Mouse (Mus musculus): Measurements from ENCODE around the gene Ifitm3. TPM values are rescaled to one million over a fixed set of nuclear protein-coding genes. Genes with fewer than 3 reads are reported as not detected.
"Not testable (repeated sequence)": the region's sequence is repeated elsewhere in the genome, so short reads cannot be mapped to it uniquely, and the experiment has no call there.

The Ifitm3 gene
- total and polyA plus RNA-seq, 3 experiments = 115 to 274 (median 123) TPM

DNA sequence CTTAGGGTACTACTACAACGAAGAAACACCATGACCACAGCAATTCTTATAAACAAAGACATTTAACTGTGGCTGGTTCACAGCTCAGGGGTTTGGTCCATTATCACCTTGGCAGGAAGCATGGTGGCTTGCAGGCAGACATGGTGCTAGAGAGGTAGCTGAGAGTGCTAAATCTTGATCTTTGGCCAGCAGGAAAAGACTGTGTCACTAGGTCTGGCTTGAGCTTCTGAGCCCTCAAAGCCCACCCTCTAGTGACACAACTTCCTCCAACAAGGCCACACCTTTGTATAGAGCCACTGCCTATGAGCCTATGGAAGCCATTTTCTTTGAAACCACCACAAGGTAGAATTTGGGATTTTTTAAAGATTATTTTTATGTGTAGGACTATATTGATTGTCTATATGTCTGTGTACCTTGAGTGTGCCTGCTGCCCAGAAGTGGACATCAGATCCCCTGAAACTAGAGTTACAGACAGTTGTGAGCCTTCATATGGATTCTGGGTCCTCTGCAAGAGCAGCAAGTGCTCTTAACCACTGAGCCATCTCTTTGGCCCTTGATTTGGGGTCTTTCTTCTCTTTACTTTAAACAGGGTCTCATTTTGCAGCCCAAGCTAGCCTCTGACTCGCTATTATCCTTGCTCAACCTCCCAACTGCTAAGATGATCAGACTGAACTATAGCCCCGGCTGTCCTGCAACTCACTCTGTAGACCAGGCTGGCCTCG is 29.0 kb upstream of the Ifitm3 start:
- H3K4me1 ChIP-seq (ENCODE audit: control insufficient read depth, insufficient read depth, low read length) = peaks cover 4% of the 10 kb centered on the region
- no peak overlapping the region for H3K9ac ChIP-seq (ENCODE audit: low read depth, low read length)
- H3K27me3 ChIP-seq (ENCODE audit: control insufficient read depth, insufficient read depth, low read length) = no peaks in the 10 kb centered on the region
- TF ChIP-seq POLR2A (IDR thresholded peaks at IDR 0.05; ENCODE audit: insufficient read depth, low read depth, low read length) (no peak), EP300 (IDR thresholded peaks at IDR 0.05; ENCODE audit: insufficient read depth, low read depth, low read length) (no peak)
- intact Hi-C loops (cut with DNase I) = no loop called here
- H3K79me2 ChIP-seq (replicated peaks; ENCODE audit: control insufficient read depth, insufficient read depth, low read length) = no peaks in the 10 kb centered on the region
- DNase-seq = no peak
- H3K27ac ChIP-seq = no peak overlapping the region
- H3K36me3 ChIP-seq (ENCODE audit: control insufficient read depth, insufficient read depth, low read length) = no peaks in the 10 kb centered on the region; the same call in 1 of the 2 replicates
- no peak overlapping the region for H3K4me3 ChIP-seq
- WGBS = 93% methylated on average over 4 of the region's 4 CpGs

DNA sequence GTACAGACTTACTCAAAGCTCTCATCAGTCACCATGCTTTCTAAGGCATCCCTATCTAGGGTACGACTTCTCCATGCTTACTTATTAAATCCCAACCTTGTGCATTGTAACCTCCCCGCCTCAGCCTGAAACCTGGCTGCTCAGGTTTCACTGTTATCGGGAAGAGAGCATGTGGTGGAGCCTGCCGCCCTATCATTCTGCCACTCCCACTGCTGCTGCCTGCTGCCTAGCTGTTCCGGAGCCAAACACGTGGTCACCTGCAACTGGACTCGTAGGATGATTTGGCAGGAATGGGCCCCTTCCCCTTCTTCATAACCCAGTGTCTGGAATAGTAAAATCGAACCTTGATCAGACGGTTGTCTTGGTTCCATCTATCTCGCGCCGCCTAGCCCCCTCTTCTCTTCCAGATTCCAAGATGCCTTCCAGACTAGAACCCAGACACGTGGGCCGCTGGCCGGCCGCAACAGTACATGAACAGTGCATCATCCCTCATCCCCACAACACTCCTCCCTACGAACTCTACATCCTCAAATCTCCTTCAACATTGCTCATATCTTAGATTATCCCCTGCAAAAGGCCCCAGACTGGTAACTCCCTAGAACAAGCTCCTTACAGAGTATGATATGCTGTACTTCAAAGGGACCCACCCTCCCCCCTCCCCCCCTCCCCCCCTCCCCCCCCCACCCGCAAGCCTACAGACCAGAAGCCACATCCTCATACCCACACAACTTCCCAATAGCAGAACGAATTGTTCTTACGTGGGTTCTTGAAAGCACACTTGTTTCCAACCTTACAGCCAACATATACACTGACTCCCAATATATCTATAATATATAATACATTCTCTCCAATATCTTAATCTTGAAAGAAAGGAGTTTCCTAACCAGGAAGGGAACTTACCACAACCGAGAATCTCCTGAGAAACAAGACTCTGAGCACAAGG is 27.8 kb upstream of the Ifitm3 start:
- no peak for DNase-seq
- H3K27me3 ChIP-seq (ENCODE audit: control insufficient read depth, insufficient read depth, low read length) = no peaks in the 10 kb centered on the region
- no peak overlapping the region for H3K9ac ChIP-seq (ENCODE audit: low read depth, low read length)
- H3K36me3 ChIP-seq (ENCODE audit: control insufficient read depth, insufficient read depth, low read length) = no peaks in the 10 kb centered on the region; the same call in 1 of the 2 replicates
- H3K27ac ChIP-seq = no peak overlapping the region
- intact Hi-C loops (cut with DNase I) = no loop called here
- no peak for TF ChIP-seq CTCF (IDR thresholded peaks at IDR 0.05)
- TF ChIP-seq EP300 (IDR thresholded peaks at IDR 0.05; ENCODE audit: insufficient read depth, low read depth, low read length) = no peak
- no peak for TF ChIP-seq POLR2A (IDR thresholded peaks at IDR 0.05; ENCODE audit: insufficient read depth, low read depth, low read length)
- H3K4me1 ChIP-seq (ENCODE audit: control insufficient read depth, insufficient read depth, low read length) = peaks cover 4% of the 10 kb centered on the region
- no peak overlapping the region for H3K4me3 ChIP-seq
- 58% methylated on average over 20 of the region's 21 CpGs for WGBS
- H3K79me2 ChIP-seq (replicated peaks; ENCODE audit: control insufficient read depth, insufficient read depth, low read length) = no peaks in the 10 kb centered on the region

DNA sequence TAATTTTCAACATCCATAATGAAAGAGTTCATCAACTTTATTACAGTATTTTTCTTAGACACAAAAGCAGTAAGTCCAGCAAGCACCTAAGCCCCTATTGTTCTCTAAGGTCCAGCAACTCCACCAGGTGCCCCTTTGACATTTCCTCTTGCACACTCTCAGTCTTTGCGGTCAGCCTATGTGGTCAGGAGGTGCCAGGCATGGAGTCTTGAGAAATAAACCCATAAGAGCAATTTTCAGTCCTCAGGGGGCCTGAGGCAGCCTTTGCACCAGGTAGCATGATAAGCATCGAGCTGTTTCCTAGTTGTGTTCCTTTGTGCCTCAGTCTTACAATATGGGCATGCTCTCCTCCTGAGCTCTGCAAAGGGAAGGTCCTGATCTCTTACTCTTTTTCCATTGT is 26.1 kb upstream of the Ifitm3 start:
- not testable (repeated sequence) for H3K9ac ChIP-seq (ENCODE audit: low read depth, low read length); H3K27ac ChIP-seq
- 73% methylated on average over 1 of the region's 2 CpGs for WGBS

DNA sequence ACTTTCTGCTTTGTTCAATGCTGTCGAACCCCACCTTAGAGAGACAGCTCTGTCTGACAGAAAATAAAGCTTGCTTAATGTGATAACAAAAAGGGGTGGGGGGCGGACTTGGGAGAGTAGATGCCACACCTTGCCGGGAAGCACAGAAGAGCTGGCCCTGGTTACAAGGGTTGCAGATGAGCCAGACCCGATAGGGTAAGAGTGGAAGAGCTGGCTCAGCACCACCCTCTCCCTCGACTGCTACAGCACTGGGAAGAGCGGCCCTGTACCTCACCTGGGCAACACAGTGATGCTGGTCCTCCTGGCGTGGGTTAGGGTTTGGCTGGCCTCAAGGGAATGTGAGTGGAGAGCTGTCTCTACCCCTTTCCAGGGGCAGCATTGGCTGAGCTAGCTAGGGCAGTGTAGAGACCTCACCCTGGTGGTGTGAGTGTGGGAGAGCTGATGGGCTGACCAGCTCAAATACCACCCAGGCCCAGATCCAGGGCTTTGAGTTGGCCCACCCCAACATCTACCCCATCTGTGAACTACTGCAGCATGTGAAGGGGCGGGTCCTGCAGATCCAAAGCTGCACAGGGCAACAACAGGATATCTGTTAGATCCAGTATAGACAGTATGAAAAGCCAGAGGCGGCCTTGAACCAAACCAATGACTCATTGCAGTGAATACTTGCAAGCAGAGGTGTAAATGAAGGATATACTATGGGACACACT is 22.0 kb upstream of the Ifitm3 start:
- no peak for DNase-seq
- 67% methylated on average over 9 of the region's 9 CpGs for WGBS
- intact Hi-C loops (cut with DNase I) = no loop called here

More for the DNA sequence above, 26.1 kb upstream of the Ifitm3 start:
- H3K79me2 ChIP-seq (replicated peaks; ENCODE audit: control insufficient read depth, insufficient read depth, low read length); intact Hi-C loops (cut with DNase I); H3K4me1 ChIP-seq (ENCODE audit: control insufficient read depth, insufficient read depth, low read length); H3K27me3 ChIP-seq (ENCODE audit: control insufficient read depth, insufficient read depth, low read length); DNase-seq; H3K36me3 ChIP-seq (ENCODE audit: control insufficient read depth, insufficient read depth, low read length); H3K4me3 ChIP-seq: not testable (repeated sequence)

DNA sequence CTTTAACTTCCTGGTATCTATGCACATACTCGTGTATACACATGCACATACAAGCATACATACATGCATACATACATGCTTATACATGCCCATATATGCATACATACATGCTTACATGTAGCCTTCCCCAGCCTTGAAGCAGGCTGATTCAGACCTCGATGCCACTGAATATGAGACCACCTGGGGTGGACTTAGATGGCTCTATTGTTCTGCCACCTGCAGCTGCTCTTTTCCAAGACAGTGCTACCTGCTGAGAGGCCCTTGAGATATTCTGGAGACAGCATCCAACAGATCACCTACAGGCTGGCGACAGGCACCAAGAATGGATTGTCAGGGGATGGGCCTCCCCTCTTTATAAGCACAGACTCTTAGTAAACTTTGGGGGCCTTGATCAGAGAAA is 19.8 kb upstream of the Ifitm3 start:
- DNase-seq = no peak
- peaks cover 5% of the 10 kb centered on the region for H3K4me1 ChIP-seq (ENCODE audit: control insufficient read depth, insufficient read depth, low read length)
- H3K27ac ChIP-seq = no peak overlapping the region
- intact Hi-C loops (cut with DNase I) = no loop called here
- H3K27me3 ChIP-seq (ENCODE audit: control insufficient read depth, insufficient read depth, low read length) = no peaks in the 10 kb centered on the region
- 65% methylated on average over 3 of the region's 3 CpGs for WGBS
- no peak overlapping the region for H3K9ac ChIP-seq (ENCODE audit: low read depth, low read length)
- no peaks in the 10 kb centered on the region for H3K79me2 ChIP-seq (replicated peaks; ENCODE audit: control insufficient read depth, insufficient read depth, low read length)
- peaks cover 2% of the 10 kb centered on the region; the same call in 1 of the 2 replicates for H3K36me3 ChIP-seq (ENCODE audit: control insufficient read depth, insufficient read depth, low read length)
- TF ChIP-seq EP300 (IDR thresholded peaks at IDR 0.05; ENCODE audit: insufficient read depth, low read depth, low read length) (no peak), POLR2A (IDR thresholded peaks at IDR 0.05; ENCODE audit: insufficient read depth, low read depth, low read length) (no peak), CTCF (IDR thresholded peaks at IDR 0.05) (no peak)
- H3K4me3 ChIP-seq = no peak overlapping the region

More for the DNA sequence above, 22.0 kb upstream of the Ifitm3 start:
- Histone ChIP-seq H3K79me2 (replicated peaks; ENCODE audit: control insufficient read depth, insufficient read depth, low read length) (no peaks in the 10 kb centered on the region), H3K4me1 (ENCODE audit: control insufficient read depth, insufficient read depth, low read length) (no peaks in the 10 kb centered on the region), H3K4me3 (no peak overlapping the region), H3K36me3 (ENCODE audit: control insufficient read depth, insufficient read depth, low read length) (no peaks in the 10 kb centered on the region), H3K9ac (ENCODE audit: low read depth, low read length) (no peak overlapping the region), H3K27ac (no peak overlapping the region), H3K27me3 (ENCODE audit: control insufficient read depth, insufficient read depth, low read length) (no peaks in the 10 kb centered on the region)
- no peak for TF ChIP-seq POLR2A (IDR thresholded peaks at IDR 0.05; ENCODE audit: insufficient read depth, low read depth, low read length)
- no peak for TF ChIP-seq CTCF (IDR thresholded peaks at IDR 0.05)
- TF ChIP-seq EP300 (IDR thresholded peaks at IDR 0.05; ENCODE audit: insufficient read depth, low read depth, low read length) = no peak

Measured in heart, adult 2 months (tissue).